Mouse (Mus musculus) forebrain, embryonic 16.5 days (tissue): ENCODE measurements around the gene Tssk6. TPM values are rescaled to one million over a fixed set of nuclear protein-coding genes. Genes with fewer than 3 reads are reported as not detected.

Source experiments
- ATAC-seq: fragments of 200-750 bp; cut with Nextera tagmentation; 2 replicates; pipeline ENCODE4 v1.8.0; 2017; ENCODE audit warnings: mild to moderate bottlenecking, moderate library complexity
- H3K27ac ChIP-seq: fragments of 300-500 bp; sonication (generic); 2 replicates; pipeline ENCODE4 v1.5.1; 2014; ENCODE audit warnings: low read length, control low read depth
- H3K27me3 ChIP-seq: fragments of 300-500 bp; sonication (generic); replicated peaks from 2 replicates; pipeline ENCODE4 v1.6.1; 2014; ENCODE audit warnings: low read length; ENCODE audit not compliant: control insufficient read depth, insufficient read depth
- H3K36me3 ChIP-seq: fragments of 300-500 bp; sonication (generic); 2 replicates; pipeline ENCODE4 v1.6.1; 2014; ENCODE audit not compliant: control insufficient read depth, insufficient read depth
- H3K4me1 ChIP-seq: fragments of 300-500 bp; sonication (generic); replicated peaks from 2 replicates; pipeline ENCODE4 v1.6.1; 2014; ENCODE audit warnings: low read length; ENCODE audit not compliant: control insufficient read depth, insufficient read depth
- H3K4me2 ChIP-seq: fragments of 300-500 bp; sonication (generic); 2 replicates; pipeline ENCODE4 v1.6.1; 2014; ENCODE audit warnings: mild to moderate bottlenecking, low read length, control low read depth
- H3K4me3 ChIP-seq: fragments of 300-500 bp; sonication (generic); replicated peaks from 2 replicates; pipeline ENCODE4 v1.5.1; 2014; ENCODE audit warnings: mild to moderate bottlenecking, low read length, control low read depth
- H3K9ac ChIP-seq: fragments of 300-500 bp; sonication (generic); replicated peaks from 2 replicates; pipeline ENCODE4 v1.6.1; 2014; ENCODE audit warnings: low read depth, low read length, control low read depth
- H3K9me3 ChIP-seq: fragments of 300-500 bp; sonication (generic); 2 replicates; pipeline ENCODE4 v1.6.1; 2016; ENCODE audit warnings: low read length; ENCODE audit not compliant: control insufficient read depth
- WGBS: fragments of 180-500 bp; shearing (Covaris S2); extraction: QIAGEN DNeasy Blood & Tissue Kit; methylation state at CpG from one replicate; pipeline ENCODE4 v1.1.7; 2014; 5-methylcytosine and 5-hydroxymethylcytosine counted together
- polyA plus RNA-seq: library from polyadenylated mRNA; unstranded; fragments of >200 nt; fragmentation: Nextera tagmentation; extraction: Ambion mirVana; gene quantifications from 2 replicates; pipeline ENCODE4 v1.2.1, GENCODE M21; 2015

Gene Tssk6
- polyA plus RNA-seq, 1 experiment from 2014 or later, result 2.8 TPM

DNA sequence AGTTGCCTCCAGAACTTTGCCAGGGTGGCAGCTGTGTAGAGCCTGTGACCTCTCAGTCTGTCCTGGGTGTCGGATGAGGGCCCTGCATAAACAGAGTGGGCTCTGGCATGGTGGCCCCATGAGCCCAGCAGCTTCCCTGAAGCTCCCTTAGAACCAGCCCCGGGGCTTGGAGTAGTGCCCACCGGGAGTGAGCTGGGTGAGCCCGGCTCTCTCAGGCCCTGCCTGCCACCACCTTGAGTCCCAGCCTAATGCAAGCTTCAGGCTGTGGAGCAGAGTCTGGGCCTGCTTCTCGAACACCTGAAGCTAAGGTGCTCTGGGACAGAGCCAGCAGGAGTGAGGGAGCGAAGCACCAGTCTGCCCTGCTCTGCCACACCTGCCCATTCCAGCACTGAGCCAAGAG lies 31.1 kb upstream of the Tssk6 start:
- H3K36me3 ChIP-seq, result no peaks in the 10 kb centered on the region; the same call in 1 of the 2 replicates
- no peak overlapping the region for H3K27ac ChIP-seq
- H3K27me3 ChIP-seq, result no peaks in the 10 kb centered on the region
- H3K9me3 ChIP-seq, result no peaks in the 10 kb centered on the region
- no peak for ATAC-seq
- no peaks in the 10 kb centered on the region for H3K4me1 ChIP-seq
- 93% methylated on average over 6 of the region's 6 CpGs for WGBS
- H3K4me3 ChIP-seq, result no peak overlapping the region
- no peak overlapping the region for H3K9ac ChIP-seq
- no peak overlapping the region for H3K4me2 ChIP-seq

DNA sequence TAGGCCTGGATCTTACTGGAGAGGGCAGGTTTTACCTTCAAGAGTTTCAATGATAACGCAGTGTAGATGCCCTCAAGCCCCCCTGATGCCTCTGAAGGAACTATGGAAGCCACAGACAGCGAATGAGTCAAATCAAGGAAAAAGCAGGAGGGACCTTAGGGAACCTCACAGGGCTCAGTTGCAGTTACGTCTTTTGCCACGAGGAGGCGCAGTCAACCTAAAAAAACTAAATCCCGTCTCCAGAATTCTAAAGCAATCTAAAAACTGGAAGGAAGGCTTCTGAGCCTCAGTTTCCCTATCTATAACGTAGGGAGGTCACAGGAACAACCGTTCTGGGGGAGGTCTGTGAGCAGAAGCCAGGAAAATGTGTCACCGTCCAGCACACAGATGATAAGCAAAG lies 27.8 kb upstream of the Tssk6 start:
- Histone ChIP-seq H3K4me3 (no peak overlapping the region), H3K27ac (no peak overlapping the region), H3K27me3 (peaks cover 2% of the 10 kb centered on the region), H3K9me3 (no peaks in the 10 kb centered on the region), H3K4me2 (no peak overlapping the region), H3K4me1 (no peaks in the 10 kb centered on the region), H3K36me3 (no peaks in the 10 kb centered on the region; the same call in 1 of the 2 replicates), H3K9ac (no peak overlapping the region)
- WGBS, result 11% methylated on average over 9 of the region's 9 CpGs
- ATAC-seq, result no peak

GRCm38 (mm10) chr8:69874654-69875053 lies 27.3 kb upstream of the Tssk6 start:
- Histone ChIP-seq H3K27ac (no peak overlapping the region), H3K4me2 (no peak overlapping the region), H3K36me3 (no peaks in the 10 kb centered on the region; the same call in 1 of the 2 replicates), H3K27me3 (peaks cover 6% of the 10 kb centered on the region), H3K4me3 (no peak overlapping the region), H3K4me1 (no peaks in the 10 kb centered on the region), H3K9me3 (no peaks in the 10 kb centered on the region), H3K9ac (no peak overlapping the region)
- WGBS, result 86% methylated on average over 13 of the region's 13 CpGs
- no peak for ATAC-seq

DNA sequence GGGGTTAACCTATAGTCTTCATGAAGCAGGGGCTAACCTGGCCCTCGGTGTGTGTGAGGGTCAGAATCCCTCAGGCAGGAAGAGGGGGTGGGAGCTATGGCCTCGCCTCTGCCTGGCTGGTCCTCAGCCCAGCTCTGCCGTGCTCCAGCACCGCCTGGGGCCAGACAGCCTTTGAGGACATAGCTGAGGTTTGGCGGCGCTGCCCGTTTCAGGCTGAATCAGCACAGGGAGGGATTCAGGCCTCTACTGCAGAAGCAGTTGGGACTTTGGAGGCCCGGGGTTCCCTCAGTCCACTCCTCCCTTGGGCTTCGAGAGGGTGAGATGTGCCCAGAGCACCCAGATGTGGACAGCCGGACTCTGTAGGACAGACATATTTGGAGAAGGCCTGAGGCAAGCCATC lies 25.9 kb upstream of the Tssk6 start:
- Histone ChIP-seq H3K27me3 (peaks cover 20% of the 10 kb centered on the region), H3K9ac (no peak overlapping the region), H3K4me2 (no peak overlapping the region), H3K36me3 (no peaks in the 10 kb centered on the region; the same call in 1 of the 2 replicates), H3K4me3 (no peak overlapping the region), H3K27ac (no peak overlapping the region), H3K4me1 (peaks cover 4% of the 10 kb centered on the region), H3K9me3 (no peaks in the 10 kb centered on the region)
- 41% methylated on average over 10 of the region's 10 CpGs for WGBS
- ATAC-seq, result no peak

DNA sequence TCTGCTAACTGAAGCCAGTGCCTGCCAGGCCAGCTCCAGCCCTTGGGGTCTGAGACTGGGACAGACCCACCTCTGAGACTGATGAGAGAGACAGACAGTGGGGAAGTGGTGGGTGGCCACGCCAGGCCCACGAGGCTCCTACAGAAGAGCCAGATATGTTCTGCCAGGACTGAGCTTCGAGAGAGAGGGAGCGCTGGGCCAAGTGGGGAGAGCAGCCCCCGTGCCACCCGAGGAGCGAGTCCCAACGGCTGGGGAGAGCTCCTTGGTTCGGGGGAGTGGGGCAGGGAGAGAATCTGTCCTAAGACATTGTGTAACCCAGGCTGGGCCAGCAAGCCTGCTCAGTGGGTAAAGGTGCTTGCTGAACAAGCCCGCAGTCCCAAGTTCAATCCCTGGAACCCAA lies 25.0 kb upstream of the Tssk6 start:
- Histone ChIP-seq H3K4me3 (no peak overlapping the region), H3K27me3 (peaks cover 29% of the 10 kb centered on the region), H3K36me3 (no peaks in the 10 kb centered on the region; the same call in 1 of the 2 replicates)

DNA sequence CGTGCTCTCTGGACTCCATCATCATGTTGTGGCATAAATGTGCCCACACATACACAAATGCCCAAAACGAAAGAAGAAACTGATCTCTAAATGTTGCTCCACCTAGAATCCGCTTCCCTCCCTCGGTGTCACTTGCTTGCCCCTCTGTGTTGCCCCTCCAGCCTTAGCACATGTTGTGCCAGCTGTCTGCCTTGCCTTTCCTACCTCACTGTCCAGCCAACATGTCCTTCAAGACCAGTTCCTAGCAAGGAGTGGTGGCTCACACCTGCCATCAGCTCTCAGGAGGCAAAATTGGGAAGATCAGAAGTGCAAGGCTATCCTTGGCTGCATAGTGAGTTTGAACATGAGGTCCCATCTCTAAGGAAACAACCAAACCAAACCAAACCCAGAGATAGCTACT lies 24.6 kb upstream of the Tssk6 start:
- ATAC-seq, result no peak
- H3K27ac ChIP-seq, result no peak overlapping the region
- peaks cover 33% of the 10 kb centered on the region for H3K27me3 ChIP-seq
- no peak overlapping the region for H3K4me3 ChIP-seq
- H3K9me3 ChIP-seq, result no peaks in the 10 kb centered on the region
- no peaks in the 10 kb centered on the region for H3K36me3 ChIP-seq
- no peak overlapping the region for H3K9ac ChIP-seq
- 90% methylated on average over 4 of the region's 4 CpGs for WGBS
- no peak overlapping the region for H3K4me2 ChIP-seq
- peaks cover 12% of the 10 kb centered on the region for H3K4me1 ChIP-seq

More for the DNA sequence above, 25.0 kb upstream of the Tssk6 start:
- no peak overlapping the region for H3K27ac ChIP-seq
- H3K9me3 ChIP-seq, result no peaks in the 10 kb centered on the region
- H3K4me2 ChIP-seq, result no peak overlapping the region
- no peak for ATAC-seq
- no peak overlapping the region for H3K9ac ChIP-seq
- 80% methylated on average over 10 of the region's 10 CpGs for WGBS
- H3K4me1 ChIP-seq, result peaks cover 10% of the 10 kb centered on the region

GRCm38 (mm10) chr8:69877992-69878391 lies 24.0 kb upstream of the Tssk6 start:
- WGBS, result 54% methylated on average over 3 of the region's 3 CpGs
- Histone ChIP-seq H3K4me2 (no peak overlapping the region), H3K9ac (no peak overlapping the region), H3K4me3 (no peak overlapping the region), H3K27ac (no peak overlapping the region), H3K27me3 (peaks cover 39% of the 10 kb centered on the region), H3K36me3 (no peaks in the 10 kb centered on the region), H3K4me1 (peaks cover 13% of the 10 kb centered on the region), H3K9me3 (no peaks in the 10 kb centered on the region)
- no peak for ATAC-seq

- H3K27ac ChIP-seq, result no peak overlapping the region
- no peak overlapping the region for H3K4me2 ChIP-seq
- no peak for ATAC-seq
- H3K4me3 ChIP-seq, result no peak overlapping the region
- no peak overlapping the region for H3K9ac ChIP-seq
- 63% methylated on average over 8 of the region's 8 CpGs for WGBS
- H3K4me1 ChIP-seq, result peaks cover 13% of the 10 kb centered on the region
- peaks cover 56% of the 10 kb centered on the region for H3K27me3 ChIP-seq
- no peaks in the 10 kb centered on the region for H3K9me3 ChIP-seq
- H3K36me3 ChIP-seq, result no peaks in the 10 kb centered on the region
These were observed 22.3 kb upstream of the Tssk6 start for GRCm38 (mm10) chr8:69879678-69880077.

DNA sequence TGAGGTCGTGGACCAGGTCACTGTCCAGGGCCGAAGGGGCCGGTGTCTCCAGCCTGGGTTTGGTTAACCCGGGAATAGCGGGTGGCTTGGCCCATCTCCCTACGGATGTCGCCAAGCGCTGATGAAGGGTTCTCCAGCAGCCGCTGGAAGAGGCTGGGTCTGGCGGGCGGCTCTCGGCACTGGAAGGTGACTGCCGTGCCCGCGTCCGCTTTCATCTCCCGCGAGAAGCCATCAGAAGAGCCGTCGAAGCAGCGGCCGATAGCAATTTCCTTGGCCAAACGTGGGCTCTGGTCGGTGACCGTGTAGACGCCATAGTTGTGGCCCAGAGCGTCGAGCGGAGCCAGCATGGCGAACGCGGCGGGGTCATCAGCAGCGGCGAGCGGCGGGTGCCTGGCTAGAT lies 21.1 kb upstream of the Tssk6 start:
- no peaks in the 10 kb centered on the region for H3K36me3 ChIP-seq
- H3K4me3 ChIP-seq, result peak overlapping the region; percentile 44
- ATAC-seq, result no peak
- peak overlapping the region; percentile 57 for H3K4me2 ChIP-seq
- H3K27ac ChIP-seq, result no peak overlapping the region
- 0 out of 2 replicates have a peak overlapping the region, but pooled peaks have one; percentile 13 for H3K9ac ChIP-seq
- WGBS, result 9% methylated on average over 37 of the region's 37 CpGs
- H3K9me3 ChIP-seq, result no peaks in the 10 kb centered on the region
- peaks cover 68% of the 10 kb centered on the region for H3K27me3 ChIP-seq
- peaks cover 16% of the 10 kb centered on the region for H3K4me1 ChIP-seq

DNA sequence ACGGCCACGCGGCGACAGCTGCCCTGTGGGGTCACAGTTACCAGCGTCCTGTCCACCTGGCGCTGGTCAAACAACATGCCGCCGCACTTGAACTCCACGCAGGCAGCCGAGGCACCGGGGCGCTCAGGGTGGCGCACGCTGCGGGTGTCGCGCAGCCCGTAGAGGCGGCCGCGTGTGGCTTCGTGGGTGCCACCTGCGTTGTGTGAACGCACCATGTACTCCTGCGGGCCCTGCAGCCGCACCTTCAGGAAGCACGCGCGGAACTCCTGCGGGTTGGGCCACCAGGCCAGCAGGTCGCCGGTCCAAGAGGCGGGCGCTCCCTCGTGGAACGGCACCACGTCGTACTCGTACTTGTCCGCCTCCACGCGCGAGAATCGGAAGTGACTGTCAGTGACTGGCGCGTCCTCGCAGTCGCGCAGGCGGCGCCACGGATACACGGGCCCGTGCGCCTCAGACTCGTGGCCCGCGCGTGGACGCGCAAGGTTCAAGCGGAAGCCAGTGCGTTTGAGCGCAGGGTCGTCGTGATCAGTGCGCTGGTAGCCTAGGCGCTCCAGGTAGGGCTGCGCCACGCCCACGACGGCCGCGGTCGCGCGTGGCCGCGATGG lies 20.6 kb upstream of the Tssk6 start:
- Histone ChIP-seq H3K9me3 (no peaks in the 10 kb centered on the region), H3K4me3 (peak overlapping the region; percentile 44), H3K4me2 (peak overlapping the region; percentile 57), H3K27me3 (peaks cover 73% of the 10 kb centered on the region), H3K27ac (no peak overlapping the region), H3K36me3 (no peaks in the 10 kb centered on the region), H3K9ac (peak overlapping the region; percentile 55), H3K4me1 (peaks cover 16% of the 10 kb centered on the region)
- peak; percentile 9 for ATAC-seq
- WGBS, result 18% methylated on average over 79 of the region's 79 CpGs
